Mouse (Mus musculus) spleen, postnatal 14 days (tissue): ENCODE measurements around the gene Ankrd11.

Source experiments
- DNase-seq, 2 experiments: peaks; one replicate each; pipeline ENCODE4 v3.0.0; 2021 to 2022; ENCODE audit warnings: low spot score in 2 of 2

Ankrd11 gene

GRCm38 (mm10) chr8:122850641-122851240 lies 191.3 kb downstream of the Ankrd11 start:
- DNase-seq = no peak

DNA sequence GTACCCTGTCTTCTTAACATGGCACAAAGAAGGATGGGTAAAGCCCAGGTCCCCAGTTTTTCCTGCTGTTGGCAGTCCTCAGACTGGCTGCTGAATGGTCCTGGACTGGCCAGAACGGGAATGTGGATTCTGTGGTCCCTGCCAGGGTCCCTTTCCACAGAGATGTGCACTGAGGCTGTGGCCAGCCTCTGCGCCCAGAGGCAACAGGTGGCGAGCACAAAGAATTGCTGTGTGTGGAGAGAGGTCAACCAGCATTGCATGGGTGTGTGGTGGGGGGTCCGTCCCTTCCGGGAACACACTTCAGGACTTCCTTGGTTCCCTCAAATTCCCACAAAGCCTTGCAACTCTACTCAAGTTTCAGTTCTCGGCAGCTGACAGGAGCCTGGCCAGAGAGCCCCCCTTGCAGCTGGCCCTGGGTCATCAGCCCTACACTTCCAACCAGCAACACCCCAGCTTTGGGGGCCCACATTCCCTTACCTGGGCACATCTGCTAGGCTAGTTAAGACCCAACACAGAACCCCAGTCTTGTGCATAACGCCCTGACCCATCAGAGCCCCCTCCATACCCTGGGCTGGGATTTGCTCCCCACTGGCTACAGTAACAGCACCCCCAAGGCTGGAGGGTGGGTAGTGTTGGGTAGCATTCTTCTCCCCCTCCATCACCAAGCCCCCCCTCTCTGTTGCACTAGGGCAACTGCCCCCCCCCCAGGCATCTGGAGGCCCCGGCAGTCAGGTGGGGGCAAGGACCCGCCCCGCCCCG lies 192.7 kb downstream of the Ankrd11 start:
- no peak for DNase-seq

- DNase-seq = no peak
Observed at GRCm38 (mm10) chr8:122847829-122848561, 194.1 kb downstream of the Ankrd11 start, which contains the start of gene Cdh15. Gene Cdh15, plus strand, starts transcription at chr8:122847966.

DNA sequence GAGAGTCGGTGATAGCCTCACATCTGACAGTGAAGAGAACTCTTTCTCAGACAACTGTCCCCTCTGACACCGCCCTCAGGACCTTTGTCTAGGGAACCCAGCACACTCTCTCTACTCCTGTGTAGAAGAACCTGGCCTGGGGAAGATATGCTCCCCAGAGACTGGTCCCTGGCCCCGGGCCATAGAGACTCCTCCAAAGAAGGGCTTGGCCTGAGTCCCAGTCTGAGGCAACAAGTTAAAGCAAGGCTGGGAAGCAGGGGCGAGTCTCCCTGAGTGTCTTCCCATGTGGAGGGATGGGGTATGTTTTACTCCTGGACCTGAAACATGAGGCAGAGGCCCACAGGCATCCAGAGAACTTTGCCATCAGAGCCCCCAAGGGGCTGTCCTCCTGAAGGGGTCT lies 196.4 kb downstream of the Ankrd11 start:
- DNase-seq = no peak

- DNase-seq = no peak
Observed at GRCm38 (mm10) chr8:122844161-122844560, 197.9 kb downstream of the Ankrd11 start.

- DNase-seq = no peak
Observed at GRCm38 (mm10) chr8:122836696-122837095, 205.4 kb downstream of the Ankrd11 start.

DNA sequence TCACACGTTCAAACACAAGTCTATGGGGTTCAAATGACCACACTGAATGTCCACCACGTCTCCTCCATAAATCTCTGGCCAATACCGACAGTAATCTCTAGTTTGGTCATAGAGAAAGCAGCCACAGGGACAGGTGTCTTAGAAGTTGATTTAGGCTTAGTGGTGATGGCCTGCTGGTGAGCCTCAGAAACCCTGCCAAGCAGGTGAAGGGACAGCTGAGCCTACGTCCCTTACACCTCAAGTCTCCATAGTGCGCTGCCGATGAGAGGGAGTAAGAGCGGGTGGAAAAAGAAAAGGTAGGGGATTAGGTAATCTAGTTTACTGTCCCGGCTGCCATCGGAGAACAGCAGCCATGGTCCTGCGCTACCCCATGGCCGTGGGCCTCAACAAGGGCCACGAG lies 205.9 kb downstream of the Ankrd11 start:
- no peak for DNase-seq

- peak; percentile 56 to 79 for DNase-seq
Observed at GRCm38 (mm10) chr8:122834971-122835370, 207.1 kb downstream of the Ankrd11 start.

- no peak for DNase-seq
Observed at GRCm38 (mm10) chr8:122834416-122834815, 207.7 kb downstream of the Ankrd11 start.
